Mouse (Mus musculus): ENCODE data around the gene Lrrc1. TPM values are rescaled to one million over a fixed set of nuclear protein-coding genes. Genes with fewer than 3 reads are reported as not detected.
A peak's percentile ranks its signal among the peaks of the same experiment; 100 is the strongest.

Lrrc1 gene
- total and polyA plus RNA-seq, 3 experiments, result 13.3 to 21.5 (median 13.8) TPM

DNA sequence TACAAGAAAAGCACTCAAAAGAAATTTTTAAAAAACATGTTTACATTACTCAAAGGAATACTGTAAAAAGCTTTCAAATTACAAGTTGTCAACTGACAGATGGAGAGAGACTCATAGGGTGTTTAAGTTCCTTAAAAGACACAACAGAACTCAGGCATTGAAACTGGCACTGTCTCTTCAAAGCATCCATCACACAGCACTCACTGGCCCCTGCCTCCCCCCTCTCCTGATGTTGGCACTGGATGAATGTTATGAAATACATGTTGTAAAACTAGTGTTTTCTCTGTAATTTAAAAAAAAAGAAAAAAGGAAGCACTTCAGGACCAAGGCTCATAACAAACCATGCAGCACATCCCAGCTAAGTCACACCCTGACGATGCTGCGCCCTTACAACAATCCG is 61.1 kb downstream of the Lrrc1 start:
- intact Hi-C loops (cut with DNase I), result no loop called here
- no peaks in the 10 kb centered on the region for H3K27me3 ChIP-seq (ENCODE audit: control insufficient read depth, insufficient read depth, low read length)
- WGBS, result 96% methylated on average over 3 of the region's 3 CpGs
- no peak overlapping the region for H3K27ac ChIP-seq
- no peak overlapping the region for H3K4me3 ChIP-seq
- DNase-seq, result no peak
- H3K36me3 ChIP-seq (ENCODE audit: control insufficient read depth, insufficient read depth, low read length), result no peaks in the 10 kb centered on the region
- TF ChIP-seq CTCF (IDR thresholded peaks at IDR 0.05) (no peak), POLR2A (IDR thresholded peaks at IDR 0.05; ENCODE audit: insufficient read depth, low read depth, low read length) (no peak), EP300 (IDR thresholded peaks at IDR 0.05; ENCODE audit: insufficient read depth, low read depth, low read length) (no peak)
- peaks cover 5% of the 10 kb centered on the region for H3K4me1 ChIP-seq (ENCODE audit: control insufficient read depth, insufficient read depth, low read length)
- H3K79me2 ChIP-seq (replicated peaks; ENCODE audit: control insufficient read depth, insufficient read depth, low read length), result no peaks in the 10 kb centered on the region
- H3K9ac ChIP-seq (ENCODE audit: low read depth, low read length), result no peak overlapping the region

- no peaks in the 10 kb centered on the region for H3K27me3 ChIP-seq (ENCODE audit: control insufficient read depth, insufficient read depth, low read length)
- H3K79me2 ChIP-seq (replicated peaks; ENCODE audit: control insufficient read depth, insufficient read depth, low read length), result no peaks in the 10 kb centered on the region
- H3K36me3 ChIP-seq (ENCODE audit: control insufficient read depth, insufficient read depth, low read length), result no peaks in the 10 kb centered on the region
- no peak for TF ChIP-seq CTCF (IDR thresholded peaks at IDR 0.05)
- 0 out of 2 replicates have a peak, but pooled peaks have one; percentile 78 for TF ChIP-seq EP300 (IDR thresholded peaks at IDR 0.05; ENCODE audit: insufficient read depth, low read depth, low read length)
- peaks cover 5% of the 10 kb centered on the region for H3K4me1 ChIP-seq (ENCODE audit: control insufficient read depth, insufficient read depth, low read length)
- H3K9ac ChIP-seq (ENCODE audit: low read depth, low read length), result no peak overlapping the region
- intact Hi-C loops (cut with DNase I), result no loop called here
- peak overlapping the region; percentile 58 for H3K27ac ChIP-seq
- DNase-seq, result no peak
- no peak overlapping the region for H3K4me3 ChIP-seq
- 57% methylated on average over 5 of the region's 5 CpGs for WGBS
These were observed 62.4 kb downstream of the Lrrc1 start for GRCm38 (mm10) chr9:77482281-77482680.

DNA sequence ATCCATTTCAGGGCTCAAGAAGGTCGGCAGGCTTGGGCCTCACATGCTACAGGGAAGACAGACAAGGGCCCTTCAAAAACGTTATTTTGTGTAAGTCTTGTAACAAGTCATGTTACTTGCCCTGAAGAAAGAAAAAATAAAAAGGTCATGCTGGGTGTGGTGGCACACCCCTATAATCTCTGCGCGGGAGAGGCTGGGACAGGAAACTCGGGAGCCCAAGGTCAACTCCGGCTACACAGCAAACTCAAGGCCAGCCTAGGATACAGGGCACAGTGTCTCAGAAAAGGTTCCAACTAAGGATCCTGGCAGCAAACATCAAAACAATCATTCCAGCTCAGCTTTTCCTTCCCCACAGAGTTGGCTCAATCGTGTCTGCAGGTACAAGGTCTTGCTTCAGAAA is 63.3 kb downstream of the Lrrc1 start:
- peak in 1 of 2 experiments; percentile 45 for DNase-seq
- Histone ChIP-seq H3K36me3 (ENCODE audit: control insufficient read depth, insufficient read depth, low read length) (no peaks in the 10 kb centered on the region), H3K4me3 (no peak overlapping the region), H3K27ac (peak overlapping the region; percentile 68), H3K9ac (ENCODE audit: low read depth, low read length) (no peak overlapping the region), H3K27me3 (ENCODE audit: control insufficient read depth, insufficient read depth, low read length) (no peaks in the 10 kb centered on the region), H3K79me2 (replicated peaks; ENCODE audit: control insufficient read depth, insufficient read depth, low read length) (no peaks in the 10 kb centered on the region), H3K4me1 (ENCODE audit: control insufficient read depth, insufficient read depth, low read length) (peaks cover 5% of the 10 kb centered on the region)
- 21% methylated on average over 7 of the region's 7 CpGs for WGBS
- TF ChIP-seq POLR2A (IDR thresholded peaks at IDR 0.05; ENCODE audit: insufficient read depth, low read depth, low read length) (no peak), CTCF (IDR thresholded peaks at IDR 0.05) (no peak), EP300 (IDR thresholded peaks at IDR 0.05; ENCODE audit: insufficient read depth, low read depth, low read length) (no peak)
- intact Hi-C loops (cut with DNase I), result no loop called here

DNA sequence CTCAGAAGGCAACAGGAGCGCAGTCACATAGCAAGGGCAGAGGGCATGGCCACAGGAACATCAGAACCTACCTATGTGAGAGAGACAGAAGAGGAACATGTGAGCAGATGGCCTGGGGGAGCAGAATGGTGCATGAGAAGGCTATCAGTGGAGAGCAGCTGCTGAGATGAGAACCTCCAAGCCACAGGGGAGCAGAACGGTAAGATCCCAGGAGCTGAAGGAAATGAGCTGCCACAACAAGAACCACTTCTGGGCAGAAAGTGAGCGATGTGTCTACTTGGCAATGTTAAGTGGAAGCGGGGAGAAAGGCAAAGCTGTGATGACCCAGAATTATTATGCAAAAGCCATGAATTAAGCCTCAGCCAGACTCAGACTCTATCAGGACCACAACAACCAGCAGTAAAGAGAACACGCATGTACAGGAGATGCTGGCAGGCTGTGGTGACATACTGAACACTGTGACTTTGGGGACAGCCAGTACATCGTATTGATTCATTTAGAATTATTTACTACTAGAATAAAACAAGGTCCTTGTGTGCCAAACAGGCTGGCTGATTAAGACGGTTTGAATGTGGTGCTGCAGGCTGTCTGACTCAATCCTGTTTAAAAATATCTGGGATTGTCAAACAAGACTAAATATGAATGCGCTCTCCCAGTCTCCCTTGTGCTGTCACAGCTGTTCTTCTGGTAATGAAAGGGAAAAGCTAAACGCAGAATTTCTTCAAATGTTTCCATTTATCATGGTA is 63.9 kb downstream of the Lrrc1 start:
- DNase-seq, result no peak
- Histone ChIP-seq H3K4me1 (ENCODE audit: control insufficient read depth, insufficient read depth, low read length) (peaks cover 5% of the 10 kb centered on the region), H3K36me3 (ENCODE audit: control insufficient read depth, insufficient read depth, low read length) (no peaks in the 10 kb centered on the region), H3K9ac (ENCODE audit: low read depth, low read length) (no peak overlapping the region), H3K4me3 (no peak overlapping the region), H3K27ac (peak overlapping the region; percentile 68), H3K79me2 (replicated peaks; ENCODE audit: control insufficient read depth, insufficient read depth, low read length) (no peaks in the 10 kb centered on the region), H3K27me3 (ENCODE audit: control insufficient read depth, insufficient read depth, low read length) (no peaks in the 10 kb centered on the region)
- no peak for TF ChIP-seq CTCF (IDR thresholded peaks at IDR 0.05)
- TF ChIP-seq POLR2A (IDR thresholded peaks at IDR 0.05; ENCODE audit: insufficient read depth, low read depth, low read length), result no peak
- no peak for TF ChIP-seq EP300 (IDR thresholded peaks at IDR 0.05; ENCODE audit: insufficient read depth, low read depth, low read length)
- 60% methylated on average over 9 of the region's 9 CpGs for WGBS
- intact Hi-C loops (cut with DNase I), result no loop called here

- intact Hi-C loops (cut with DNase I), result no loop called here
- DNase-seq, result no peak
- no peak for TF ChIP-seq CTCF (IDR thresholded peaks at IDR 0.05)
- no peak for TF ChIP-seq POLR2A (IDR thresholded peaks at IDR 0.05; ENCODE audit: insufficient read depth, low read depth, low read length)
- TF ChIP-seq EP300 (IDR thresholded peaks at IDR 0.05; ENCODE audit: insufficient read depth, low read depth, low read length), result no peak
- H3K27ac ChIP-seq, result no peak overlapping the region
- peaks cover 5% of the 10 kb centered on the region for H3K4me1 ChIP-seq (ENCODE audit: control insufficient read depth, insufficient read depth, low read length)
- no peaks in the 10 kb centered on the region for H3K36me3 ChIP-seq (ENCODE audit: control insufficient read depth, insufficient read depth, low read length)
- WGBS, result 83% methylated on average over 7 of the region's 7 CpGs
- H3K79me2 ChIP-seq (replicated peaks; ENCODE audit: control insufficient read depth, insufficient read depth, low read length), result no peaks in the 10 kb centered on the region
- no peaks in the 10 kb centered on the region for H3K27me3 ChIP-seq (ENCODE audit: control insufficient read depth, insufficient read depth, low read length)
- H3K9ac ChIP-seq (ENCODE audit: low read depth, low read length), result no peak overlapping the region
- no peak overlapping the region for H3K4me3 ChIP-seq
These were observed 64.7 kb downstream of the Lrrc1 start for GRCm38 (mm10) chr9:77480001-77480400.

DNA sequence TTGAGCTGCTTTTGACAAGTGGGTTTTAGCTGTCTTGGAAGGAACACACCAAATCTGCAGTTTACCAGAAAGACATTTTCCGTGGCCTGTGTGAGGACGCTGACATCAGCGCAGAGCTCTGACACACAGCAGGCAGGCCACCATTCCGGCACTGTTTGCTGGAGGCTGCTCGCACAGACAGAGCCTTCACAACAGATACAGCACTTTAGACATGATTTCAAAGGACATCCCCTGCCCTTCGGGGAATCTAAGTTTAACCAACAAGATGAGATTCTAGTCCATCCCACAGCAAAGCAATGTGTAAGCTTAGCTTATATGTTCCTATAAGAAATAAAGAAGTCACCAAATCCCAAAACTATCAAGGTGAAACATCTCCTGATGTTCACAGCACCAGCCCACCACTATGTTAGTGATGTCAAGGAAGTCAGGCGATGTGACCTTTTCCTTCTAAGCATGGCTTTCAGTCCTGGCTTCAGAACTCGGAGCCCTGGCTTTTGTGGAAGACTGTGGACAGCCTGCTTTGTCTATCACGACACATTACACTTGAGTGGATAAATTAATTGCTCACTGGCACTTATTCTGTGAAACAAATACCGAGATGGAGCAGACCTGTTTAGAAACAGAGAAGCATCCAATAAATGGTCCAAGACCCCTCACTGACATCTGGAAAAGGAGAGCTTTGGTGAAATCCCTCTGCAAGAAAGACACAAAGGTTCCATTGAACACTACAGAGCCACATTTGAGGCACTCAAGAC is 66.3 kb downstream of the Lrrc1 start:
- H3K4me3 ChIP-seq, result no peak overlapping the region

More for the DNA sequence above, 66.3 kb downstream of the Lrrc1 start:
- TF ChIP-seq POLR2A (IDR thresholded peaks at IDR 0.05; ENCODE audit: insufficient read depth, low read depth, low read length) (no peak), EP300 (IDR thresholded peaks at IDR 0.05; ENCODE audit: insufficient read depth, low read depth, low read length) (no peak), CTCF (IDR thresholded peaks at IDR 0.05) (no peak)
- no peaks in the 10 kb centered on the region for H3K27me3 ChIP-seq (ENCODE audit: control insufficient read depth, insufficient read depth, low read length)
- WGBS, result 68% methylated on average over 10 of the region's 10 CpGs
- peaks cover 5% of the 10 kb centered on the region for H3K4me1 ChIP-seq (ENCODE audit: control insufficient read depth, insufficient read depth, low read length)
- intact Hi-C loops (cut with DNase I), result no loop called here
- H3K79me2 ChIP-seq (replicated peaks; ENCODE audit: control insufficient read depth, insufficient read depth, low read length), result no peaks in the 10 kb centered on the region
- no peaks in the 10 kb centered on the region for H3K36me3 ChIP-seq (ENCODE audit: control insufficient read depth, insufficient read depth, low read length)
- no peak for DNase-seq
- no peak overlapping the region for H3K27ac ChIP-seq
- no peak overlapping the region for H3K9ac ChIP-seq (ENCODE audit: low read depth, low read length)

Data from heart, adult 2 months (tissue).